Mouse (Mus musculus) ES-E14 (cell line): ENCODE data around the gene Raf1. TPM values are rescaled to one million over a fixed set of nuclear protein-coding genes. Genes with fewer than 3 reads are reported as not detected.

ENCODE experiments used
- DNase-seq: peaks from one replicate; pipeline ENCODE4 v3.0.0-alpha.2; 2013; ENCODE audit warnings: low read depth, low spot score
- H3K27ac ChIP-seq: 2 replicates; pipeline ENCODE4 v1.5.1; 2012; ENCODE audit warnings: low read depth, mild to moderate bottlenecking, low read length, moderate library complexity, mixed read lengths; ENCODE audit not compliant: poor library complexity, insufficient read depth, severe bottlenecking
- H3K36me3 ChIP-seq: 2 replicates; pipeline ENCODE4 v1.6.1; 2012; ENCODE audit warnings: mild to moderate bottlenecking, low read length, moderate library complexity, mixed read lengths; ENCODE audit not compliant: control insufficient read depth, poor library complexity, insufficient read depth, severe bottlenecking
- H3K4me1 ChIP-seq, 2 experiments: fragments of 150-350 bp in 1 of 2; sonication (generic) in 1 of 2; 2 replicates each; pipeline ENCODE4 v1.6.1; 2012; ENCODE audit warnings: low read length in 2 of 2, mild to moderate bottlenecking in 1 of 2, mixed read lengths in 1 of 2; ENCODE audit not compliant: control insufficient read depth in 2 of 2, insufficient read depth in 2 of 2, poor library complexity in 1 of 2
- H3K4me3 ChIP-seq, 2 experiments: fragments of 150-350 bp in 1 of 2; sonication (generic) in 1 of 2; 2 replicates each; pipeline ENCODE4 v1.5.1; 2012; ENCODE audit warnings: low read length in 2 of 2, low read depth in 1 of 2, mild to moderate bottlenecking in 1 of 2, mixed read lengths in 1 of 2; ENCODE audit not compliant: insufficient read depth in 1 of 2, poor library complexity in 1 of 2, severe bottlenecking in 1 of 2
- H3K9ac ChIP-seq: 2 replicates; pipeline ENCODE4 v1.6.1; 2012; ENCODE audit warnings: low read depth, mild to moderate bottlenecking, low read length, mixed read lengths; ENCODE audit not compliant: poor library complexity, insufficient read depth, severe bottlenecking
- H3K9me3 ChIP-seq: fragments of 150-350 bp; sonication (generic); 2 replicates; pipeline ENCODE4 v1.6.1; 2012; ENCODE audit warnings: low read depth, mild to moderate bottlenecking, low read length; ENCODE audit not compliant: control insufficient read depth, insufficient read depth
- CHD2 ChIP-seq: IDR thresholded peaks from 2 replicates; pipeline ENCODE4 v1.6.1; 2014; ENCODE audit warnings: mild to moderate bottlenecking, low read depth, low read length, inconsistent platforms
- HCFC1 ChIP-seq: IDR thresholded peaks from 2 replicates; pipeline ENCODE4 v1.6.1; 2012; ENCODE audit warnings: low read length, inconsistent platforms, borderline replicate concordance; ENCODE audit not compliant: insufficient read depth
- MAFK ChIP-seq: IDR thresholded peaks from 2 replicates; pipeline ENCODE4 v1.6.1; 2014; ENCODE audit warnings: mild to moderate bottlenecking, low read depth, low read length, inconsistent platforms; ENCODE audit not compliant: insufficient read depth
- ZC3H11A ChIP-seq: IDR thresholded peaks from 2 replicates; pipeline ENCODE4 v1.6.1; 2012; ENCODE audit warnings: low read depth, mild to moderate bottlenecking, inconsistent platforms, low read length, borderline replicate concordance
- ZNF384 ChIP-seq: IDR thresholded peaks from 2 replicates; pipeline ENCODE4 v1.6.1; 2012; ENCODE audit warnings: low read depth, low read length, inconsistent platforms
- in situ Hi-C, 2 experiments: fragments of 600-800 bp; cut with MboI; formaldehyde crosslinking; loops; one replicate each; pipeline ENCODE4 v1.15.1; 2025; ENCODE audit warnings: low sequenced_read_pairs in 2 of 2, inconsistent platforms in 1 of 2; ENCODE audit not compliant: unreplicated experiment in 2 of 2
- total RNA-seq: library from RNA; depleted of rRNA; stranded (reverse); fragments of 300-350 nt; gene quantifications from 2 replicates; pipeline ENCODE4 v1.2.3, GENCODE M21; 2012

Raf1 gene
- total RNA-seq, 1 experiment: 128 TPM

DNA sequence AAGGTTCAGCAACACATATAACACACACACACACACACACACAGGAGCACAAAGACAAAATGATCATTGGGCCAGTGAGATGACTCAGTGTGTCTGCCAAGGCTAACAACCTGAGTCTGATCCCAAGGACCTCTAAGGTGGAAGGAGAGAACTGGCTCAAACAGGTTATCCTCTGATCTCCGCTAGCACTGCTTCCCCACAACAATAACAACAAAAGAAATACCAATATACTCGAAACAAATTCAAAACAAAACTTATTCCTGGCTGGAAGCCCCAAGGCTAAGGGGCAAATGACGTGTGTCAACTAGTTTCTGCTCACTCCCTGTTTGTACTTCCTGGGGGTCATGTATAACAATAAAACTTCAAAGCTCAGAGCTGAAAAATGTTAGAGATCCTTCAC lies 11.3 kb upstream of the Raf1 start:
- no peak overlapping the region for H3K9ac ChIP-seq
- no peaks in the 10 kb centered on the region for H3K36me3 ChIP-seq
- no peak overlapping the region for H3K27ac ChIP-seq
- H3K4me3 ChIP-seq: no peak overlapping the region
- peaks cover 0 to 8% of the 10 kb centered on the region in 2 experiments; a peak in 2 of 4 replicates for H3K4me1 ChIP-seq
- no peak for DNase-seq
- in situ Hi-C loops: no loop called here
- H3K9me3 ChIP-seq: no peaks in the 10 kb centered on the region
- TF ChIP-seq CHD2 (no peak), ZNF384 (no peak), HCFC1 (no peak), ZC3H11A (no peak), MAFK (no peak)

DNA sequence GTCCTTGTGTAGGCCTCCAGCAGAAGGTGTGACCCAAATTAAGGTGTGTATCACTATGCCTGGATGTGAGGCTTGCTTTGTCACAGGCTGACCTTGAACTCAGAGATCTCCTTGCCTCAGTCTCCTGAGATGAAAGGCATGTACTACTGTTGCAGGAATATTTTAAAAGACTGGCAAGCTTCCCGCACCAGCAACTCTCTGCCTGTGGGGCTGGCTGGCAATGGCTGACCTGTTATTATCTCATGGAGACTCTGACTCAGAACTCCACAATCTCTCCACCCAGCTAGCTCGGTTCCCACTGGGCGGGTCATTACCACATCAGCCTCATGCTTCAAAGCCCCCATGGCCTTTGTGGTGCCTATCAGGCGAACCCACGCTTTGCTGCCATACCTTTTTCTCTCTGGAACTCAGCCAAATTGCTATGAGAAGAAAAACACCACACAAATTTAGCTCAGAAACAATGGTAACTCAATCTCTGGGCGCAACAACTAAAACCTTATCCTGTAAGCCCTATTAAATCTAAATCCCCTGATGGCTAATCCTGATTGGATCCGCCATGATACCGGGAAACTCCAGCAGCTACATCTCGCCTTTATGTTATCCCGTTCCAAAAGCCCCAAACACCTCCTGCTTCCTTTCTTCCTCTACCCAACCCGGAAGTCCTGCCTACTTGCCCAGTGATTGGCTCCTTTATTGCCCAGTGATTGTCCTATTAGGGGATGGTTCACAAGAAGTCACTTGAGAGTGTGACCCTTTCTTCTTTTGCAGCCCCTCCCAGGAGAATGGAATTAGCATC lies 8.6 kb upstream of the Raf1 start:
- no peaks in the 10 kb centered on the region for H3K9me3 ChIP-seq
- no peaks in the 10 kb centered on the region for H3K36me3 ChIP-seq
- peak; percentile 78 for DNase-seq
- H3K9ac ChIP-seq: peak overlapping the region; percentile 83
- in situ Hi-C loops: no loop called here
- peak overlapping the region; percentile 96 for H3K27ac ChIP-seq
- H3K4me3 ChIP-seq: peak overlapping the region; percentile 82 to 83
- H3K4me1 ChIP-seq: peaks cover 0 to 13% of the 10 kb centered on the region in 2 experiments; a peak in 2 of 4 replicates
- TF ChIP-seq ZC3H11A (no peak), HCFC1 (no peak), ZNF384 (no peak)

DNA sequence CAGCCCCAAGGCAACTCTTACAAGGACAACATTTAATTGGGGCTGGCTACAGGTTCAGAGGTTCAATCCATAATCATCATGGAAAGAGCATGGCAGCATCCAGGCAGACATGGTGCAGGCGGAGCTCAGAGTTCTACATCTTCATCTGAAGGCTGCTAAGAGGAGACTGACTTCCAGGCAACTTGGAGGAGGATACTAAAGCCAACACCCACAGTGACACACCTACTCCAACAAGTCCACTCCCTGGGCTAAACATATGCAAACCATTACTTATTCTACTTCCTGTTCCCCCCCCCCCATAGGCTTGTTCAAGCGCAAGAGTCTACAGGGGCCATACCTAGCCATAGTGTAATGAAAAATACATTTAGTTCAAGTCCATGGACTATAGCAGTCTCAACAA lies 7.8 kb upstream of the Raf1 start:
- no peak for DNase-seq
- Histone ChIP-seq H3K4me3 (peak overlapping the region; percentile 82 to 83), H3K36me3 (no peaks in the 10 kb centered on the region), H3K9me3 (no peaks in the 10 kb centered on the region), H3K4me1 (peaks cover 0 to 13% of the 10 kb centered on the region in 2 experiments; a peak in 2 of 4 replicates), H3K9ac (peak overlapping the region; percentile 83; the same call in 1 of the 2 replicates), H3K27ac (peak overlapping the region; percentile 96; the same call in 1 of the 2 replicates)
- in situ Hi-C loops: no loop called here
- TF ChIP-seq ZC3H11A (no peak), MAFK (no peak), ZNF384 (no peak), HCFC1 (no peak), CHD2 (no peak)

DNA sequence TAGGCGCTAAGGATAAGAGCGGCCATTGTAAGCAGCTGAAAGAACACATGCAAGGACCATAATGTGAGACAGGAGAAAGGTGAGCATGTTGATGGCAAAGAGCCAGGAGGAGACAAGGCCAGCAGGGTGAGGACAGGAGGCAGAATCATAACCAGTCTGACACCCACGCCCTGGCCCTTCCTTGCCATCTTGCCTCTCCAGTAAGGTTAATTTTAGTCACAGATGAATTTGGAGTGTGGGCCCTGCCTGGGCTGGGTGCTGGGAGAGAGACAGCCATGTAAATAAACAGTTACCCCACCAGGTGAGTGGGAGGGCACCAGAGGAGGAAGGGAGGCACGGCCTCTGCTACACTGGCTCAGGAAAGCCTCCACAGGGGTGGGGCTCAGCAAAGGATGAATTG lies 4.6 kb upstream of the Raf1 start:
- TF ChIP-seq HCFC1 (no peak), MAFK (no peak), ZNF384 (no peak), ZC3H11A (no peak), CHD2 (no peak)
- H3K4me3 ChIP-seq: no peak overlapping the region
- DNase-seq: no peak
- no peaks in the 10 kb centered on the region for H3K9me3 ChIP-seq
- in situ Hi-C loops: no loop called here
- H3K27ac ChIP-seq: no peak overlapping the region
- no peak overlapping the region for H3K9ac ChIP-seq
- peaks cover 0 to 11% of the 10 kb centered on the region in 2 experiments; a peak in 2 of 4 replicates for H3K4me1 ChIP-seq
- H3K36me3 ChIP-seq: no peaks in the 10 kb centered on the region

DNA sequence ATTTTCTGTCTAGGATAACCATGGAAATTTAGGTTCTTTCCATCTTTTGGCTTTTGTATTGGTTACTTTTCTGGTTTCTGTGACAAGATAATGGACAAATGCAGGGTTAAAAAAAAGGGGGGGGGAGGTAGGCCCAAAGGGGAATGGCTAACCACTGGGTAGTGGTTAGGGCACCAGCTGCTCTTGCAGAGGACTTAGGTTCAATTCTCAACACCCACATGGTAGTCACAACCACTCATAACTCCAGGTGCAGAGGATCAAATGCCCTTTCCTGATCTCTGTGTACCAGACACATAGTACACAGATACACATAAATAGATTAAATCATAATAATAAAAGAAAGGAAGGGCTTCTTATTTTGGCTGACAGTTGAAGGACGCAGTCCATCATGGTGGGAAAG lies 1.6 kb upstream of the Raf1 start:
- peaks cover 3 to 5% of the 10 kb centered on the region in 2 experiments; a peak in 3 of 4 replicates for H3K4me1 ChIP-seq
- no peak overlapping the region for H3K4me3 ChIP-seq
- H3K36me3 ChIP-seq: no peaks in the 10 kb centered on the region
- TF ChIP-seq MAFK (no peak), ZC3H11A (no peak), CHD2 (no peak), ZNF384 (no peak), HCFC1 (no peak)
- no peak for DNase-seq
- no peaks in the 10 kb centered on the region for H3K9me3 ChIP-seq
- H3K27ac ChIP-seq: no peak overlapping the region
- in situ Hi-C loops: no loop called here
- no peak overlapping the region for H3K9ac ChIP-seq
